Mouse (Mus musculus) stomach, embryonic 16.5 days (tissue): ENCODE data around the gene Gdf9. TPM values are rescaled to one million over a fixed set of nuclear protein-coding genes. Genes with fewer than 3 reads are reported as not detected.

Experiments
- ATAC-seq: fragments of 200-750 bp; cut with Nextera tagmentation; 2 replicates; pipeline ENCODE4 v1.8.0; 2017; ENCODE audit warnings: moderate number of reproducible peaks, moderate TSS enrichment; ENCODE audit not compliant: insufficient read depth, low FRiP score
- H3K27ac ChIP-seq: fragments of 300-500 bp; sonication (generic); 2 replicates; pipeline ENCODE4 v1.5.1; 2014; ENCODE audit warnings: low read length
- H3K27me3 ChIP-seq: fragments of 300-500 bp; sonication (generic); 2 replicates; pipeline ENCODE4 v1.6.1; 2014; ENCODE audit warnings: low read length, control low read depth, mixed read lengths; ENCODE audit not compliant: control insufficient read depth, insufficient read depth
- H3K36me3 ChIP-seq: fragments of 300-500 bp; sonication (generic); 2 replicates; pipeline ENCODE4 v1.6.1; 2014; ENCODE audit warnings: low read length; ENCODE audit not compliant: control insufficient read depth, insufficient read depth
- H3K4me1 ChIP-seq: fragments of 300-500 bp; sonication (generic); 2 replicates; pipeline ENCODE4 v1.6.1; 2014; ENCODE audit warnings: low read length, control low read depth, mixed read lengths; ENCODE audit not compliant: control insufficient read depth, insufficient read depth
- H3K4me2 ChIP-seq: fragments of 300-500 bp; sonication (generic); 2 replicates; pipeline ENCODE4 v1.6.1; 2014; ENCODE audit warnings: low read depth, low read length, mixed read lengths
- H3K4me3 ChIP-seq: fragments of 300-500 bp; sonication (generic); replicated peaks from 2 replicates; pipeline ENCODE4 v1.5.1; 2014; ENCODE audit warnings: mild to moderate bottlenecking, low read length
- H3K9ac ChIP-seq: fragments of 300-500 bp; sonication (generic); 2 replicates; pipeline ENCODE4 v1.6.1; 2014; ENCODE audit warnings: low read length
- H3K9me3 ChIP-seq: fragments of 300-500 bp; sonication (generic); replicated peaks from 2 replicates; pipeline ENCODE4 v1.6.1; 2016; ENCODE audit warnings: low read length, control low read depth; ENCODE audit not compliant: control insufficient read depth
- WGBS: fragments of 180-500 bp; shearing (Covaris S2); extraction: QIAGEN DNeasy Blood & Tissue Kit; methylation state at CpG from one replicate; pipeline ENCODE4 v1.1.7; 2014; 5-methylcytosine and 5-hydroxymethylcytosine counted together
- polyA plus RNA-seq: library from polyadenylated mRNA; unstranded; fragments of >200 nt; fragmentation: Nextera tagmentation; extraction: Ambion mirVana; gene quantifications from 2 replicates; pipeline ENCODE4 v1.2.1, GENCODE M21; 2015

Gene Gdf9
- polyA plus RNA-seq, 1 experiment from 2014 or later = 1.5 TPM

DNA sequence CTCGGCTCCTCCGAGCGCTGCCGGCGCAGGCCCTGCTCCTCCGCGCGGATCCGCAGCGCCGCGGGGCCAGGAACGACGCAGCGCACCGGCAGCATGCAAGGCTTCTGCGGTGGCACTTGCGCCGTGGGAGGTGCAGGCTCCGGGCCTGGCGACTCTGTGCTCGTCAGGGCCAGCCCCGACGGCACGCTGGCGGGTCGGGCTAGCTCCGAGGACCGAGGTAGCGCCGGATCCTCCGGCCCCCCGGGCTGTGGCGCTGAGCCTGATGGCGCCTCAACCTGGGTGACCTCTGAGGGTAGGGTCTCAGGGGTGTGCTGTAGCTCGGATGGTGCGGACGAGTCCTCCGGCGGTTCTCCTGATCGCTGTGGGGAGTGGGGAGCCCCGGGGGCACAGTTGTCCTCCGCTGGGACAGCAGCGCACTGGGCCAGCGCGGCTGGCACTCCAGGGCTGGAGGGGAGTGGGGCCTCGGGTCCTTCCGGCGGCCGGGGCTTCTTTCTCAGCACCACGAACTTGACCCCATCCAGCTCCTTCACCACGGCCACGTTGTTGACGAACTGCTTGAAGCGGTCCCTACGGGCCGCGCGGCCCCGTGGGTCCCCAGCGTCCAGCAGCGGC, 48.5 kb downstream of the Gdf9 start:
- peak overlapping the region; percentile 75 for H3K4me2 ChIP-seq
- no peaks in the 10 kb centered on the region for H3K36me3 ChIP-seq
- peak overlapping the region; percentile 52 for H3K4me3 ChIP-seq
- no peak overlapping the region for H3K27ac ChIP-seq
- ATAC-seq = peak; percentile 12; the same call in 1 of the 2 replicates
- H3K27me3 ChIP-seq = peaks cover 51% of the 10 kb centered on the region
- H3K4me1 ChIP-seq = peaks cover 15% of the 10 kb centered on the region
- 1% methylated on average over 62 of the region's 62 CpGs for WGBS
- H3K9ac ChIP-seq = peak overlapping the region; percentile 60
- no peaks in the 10 kb centered on the region for H3K9me3 ChIP-seq

- 4% methylated on average over 40 of the region's 40 CpGs for WGBS
- ATAC-seq = peak; percentile 66
- Histone ChIP-seq H3K27me3 (peaks cover 45% of the 10 kb centered on the region), H3K9me3 (no peaks in the 10 kb centered on the region), H3K36me3 (no peaks in the 10 kb centered on the region), H3K27ac (no peak within 1 kb of the TSS), H3K9ac (peak within 1 kb of the TSS; percentile 60), H3K4me2 (peak within 1 kb of the TSS; percentile 75), H3K4me1 (peaks cover 15% of the 10 kb centered on the region), H3K4me3 (peak within 1 kb of the TSS; percentile 52)
These were observed 49.0 kb downstream of the Gdf9 start, which contains the start of the genes Gm9945 and Sowaha for GRCm38 (mm10) chr11:53479783-53480301. Gene Gm9945, plus strand, starts transcription at chr11:53480166. Gene Sowaha, minus strand, starts transcription at chr11:53480274.

DNA sequence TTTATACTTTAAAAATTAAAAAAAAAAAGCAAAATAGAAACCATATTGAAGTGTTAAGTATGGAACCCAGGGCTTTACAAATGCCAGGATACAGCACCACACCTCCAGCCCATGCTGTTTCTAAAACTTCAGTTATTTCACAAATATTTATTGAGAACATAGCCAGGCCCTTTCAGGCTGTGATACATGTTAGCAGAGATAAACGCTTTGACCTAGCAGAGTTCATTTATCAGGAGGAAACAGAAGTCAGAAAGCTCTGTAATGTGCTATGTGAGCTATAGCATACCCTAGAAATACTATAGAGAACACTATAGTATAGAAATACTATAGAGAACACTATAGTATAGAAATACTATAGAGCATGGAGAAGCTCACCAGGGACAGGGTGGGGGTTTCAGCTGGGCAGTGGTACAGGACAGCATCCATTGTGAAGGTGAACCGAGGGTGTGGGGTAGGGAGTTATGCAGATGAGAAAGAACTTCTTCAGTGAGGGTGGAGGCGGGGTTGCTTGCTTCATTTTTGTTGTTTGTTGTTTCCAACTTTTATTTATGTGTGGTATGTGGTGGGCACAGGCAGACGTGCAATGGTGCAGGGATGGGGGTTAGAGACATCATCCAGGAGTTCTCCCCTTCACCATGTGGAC, 50.4 kb downstream of the Gdf9 start:
- no peaks in the 10 kb centered on the region for H3K36me3 ChIP-seq
- H3K4me3 ChIP-seq = no peak overlapping the region
- WGBS = 70% methylated on average over 4 of the region's 4 CpGs
- H3K9me3 ChIP-seq = no peaks in the 10 kb centered on the region
- no peak overlapping the region for H3K27ac ChIP-seq
- H3K9ac ChIP-seq = no peak overlapping the region
- peaks cover 35% of the 10 kb centered on the region for H3K27me3 ChIP-seq
- H3K4me1 ChIP-seq = peaks cover 15% of the 10 kb centered on the region
- H3K4me2 ChIP-seq = no peak overlapping the region
- no peak for ATAC-seq

DNA sequence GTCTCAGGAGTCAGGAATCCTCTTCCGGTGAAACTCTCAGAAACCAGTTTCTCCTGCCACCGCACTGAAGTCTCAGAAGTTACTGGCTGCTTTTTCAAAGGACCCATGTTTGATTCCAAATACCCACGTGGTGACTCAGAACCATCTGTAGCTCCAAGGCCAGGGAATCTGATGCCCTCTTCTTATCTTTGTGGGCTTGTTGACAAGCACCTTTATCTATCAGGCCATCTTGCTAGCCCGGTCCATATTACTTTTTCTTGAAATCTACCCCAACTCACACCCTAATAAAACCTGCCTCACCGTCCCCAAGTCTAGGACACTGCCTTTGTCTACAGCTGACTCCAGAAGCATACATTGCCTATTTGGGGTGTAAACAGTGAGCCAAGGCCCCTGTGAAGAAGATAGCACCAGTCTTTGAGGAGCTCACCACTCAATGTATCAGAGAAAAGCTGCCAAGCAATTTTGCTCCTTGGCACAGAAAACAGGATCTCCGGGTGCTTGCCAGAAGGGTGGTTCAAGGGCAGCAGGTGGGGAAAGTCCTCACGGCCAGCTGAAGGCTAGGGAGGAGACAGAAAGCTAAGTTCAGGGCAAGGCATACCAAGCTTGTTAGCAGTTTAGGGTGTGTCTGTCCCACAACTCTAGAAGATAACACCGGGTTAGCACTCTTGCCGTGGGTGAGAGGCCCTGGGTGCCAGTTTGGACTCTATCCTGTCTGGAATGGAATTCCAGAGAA, 52.5 kb downstream of the Gdf9 start:
- H3K27me3 ChIP-seq = peaks cover 23% of the 10 kb centered on the region

DNA sequence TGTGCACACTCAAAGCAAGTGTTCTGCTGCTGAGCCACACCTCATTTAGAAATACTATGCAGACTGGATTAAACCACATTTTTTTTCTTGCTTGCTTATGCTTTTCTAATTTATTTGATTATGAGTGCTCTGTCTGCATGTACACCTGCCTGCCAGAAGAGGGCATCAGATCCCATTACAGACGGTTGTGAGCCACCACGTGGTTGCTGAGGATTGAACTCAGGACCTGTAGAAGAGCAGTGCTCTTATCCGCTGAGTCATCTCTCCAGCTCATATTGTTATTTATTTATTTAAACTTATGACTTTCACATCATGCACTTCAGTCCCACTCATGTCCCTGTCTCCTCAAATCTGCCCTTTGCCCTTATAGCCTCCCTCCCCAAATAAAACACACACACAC, 54.9 kb downstream of the Gdf9 start:
- no peak overlapping the region for H3K4me2 ChIP-seq
- no peaks in the 10 kb centered on the region for H3K9me3 ChIP-seq
- peaks cover 6% of the 10 kb centered on the region; the same call in 1 of the 2 replicates for H3K4me1 ChIP-seq
- no peaks in the 10 kb centered on the region for H3K36me3 ChIP-seq
- H3K27me3 ChIP-seq = 0 out of 2 replicates have a peak, but pooled peaks cover 2% of the 10 kb centered on the region
- H3K4me3 ChIP-seq = no peak overlapping the region
- ATAC-seq = no peak
- 44% methylated on average over 3 of the region's 3 CpGs for WGBS
- H3K9ac ChIP-seq = no peak overlapping the region
- no peak overlapping the region for H3K27ac ChIP-seq

More for the DNA sequence above, 52.5 kb downstream of the Gdf9 start:
- Histone ChIP-seq H3K4me1 (peaks cover 21% of the 10 kb centered on the region), H3K27ac (peak overlapping the region; percentile 50; the same call in 1 of the 2 replicates), H3K36me3 (no peaks in the 10 kb centered on the region), H3K9me3 (no peaks in the 10 kb centered on the region), H3K4me3 (no peak overlapping the region), H3K4me2 (no peak overlapping the region), H3K9ac (no peak overlapping the region)
- peak; percentile 66 for ATAC-seq
- 48% methylated on average over 9 of the region's 9 CpGs for WGBS

DNA sequence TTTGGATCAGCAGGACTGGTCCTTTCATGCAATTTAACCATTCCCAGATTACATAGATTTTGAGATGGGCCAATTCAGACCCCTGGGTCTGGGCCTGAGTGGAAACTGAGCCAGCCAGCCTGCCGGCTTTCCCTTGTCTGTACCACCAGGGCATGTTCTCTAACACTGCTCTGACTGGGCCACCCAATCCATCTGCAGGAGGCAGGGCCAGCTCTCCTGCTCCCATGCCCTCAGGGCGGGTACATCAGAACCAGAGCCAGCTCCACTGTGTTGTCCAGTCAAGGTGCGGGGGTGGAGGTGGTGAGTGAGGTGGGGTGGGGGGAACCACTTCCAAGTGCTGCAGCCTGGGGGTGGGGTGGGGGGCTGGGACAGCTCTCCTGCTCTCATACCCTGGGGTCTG, 55.5 kb downstream of the Gdf9 start:
- WGBS = 65% methylated on average over 3 of the region's 3 CpGs

GRCm38 (mm10) chr11:53486822-53487594, 56.2 kb downstream of the Gdf9 start:
- H3K4me3 ChIP-seq = peak overlapping the region; percentile 15
- H3K9ac ChIP-seq = no peak overlapping the region; the same call in 1 of the 2 replicates
- H3K27ac ChIP-seq = no peak overlapping the region
- H3K4me1 ChIP-seq = peaks cover 6% of the 10 kb centered on the region; the same call in 1 of the 2 replicates
- H3K4me2 ChIP-seq = peak overlapping the region; percentile 29
- 0 out of 2 replicates have a peak, but pooled peaks cover 2% of the 10 kb centered on the region for H3K27me3 ChIP-seq
- no peaks in the 10 kb centered on the region for H3K9me3 ChIP-seq
- ATAC-seq = peak; percentile 75; the same call in 1 of the 2 replicates
- 8% methylated on average over 27 of the region's 27 CpGs for WGBS
- H3K36me3 ChIP-seq = no peaks in the 10 kb centered on the region

More for the DNA sequence above, 55.5 kb downstream of the Gdf9 start:
- peaks cover 6% of the 10 kb centered on the region; the same call in 1 of the 2 replicates for H3K4me1 ChIP-seq
- no peak overlapping the region for H3K27ac ChIP-seq
- 0 out of 2 replicates have a peak, but pooled peaks cover 2% of the 10 kb centered on the region for H3K27me3 ChIP-seq
- H3K4me2 ChIP-seq = no peak overlapping the region
- no peak overlapping the region for H3K4me3 ChIP-seq
- no peak for ATAC-seq
- no peak overlapping the region for H3K9ac ChIP-seq
- no peaks in the 10 kb centered on the region for H3K9me3 ChIP-seq
- H3K36me3 ChIP-seq = no peaks in the 10 kb centered on the region
